Mouse (Mus musculus) liver, embryonic 11.5 days (tissue): ENCODE measurements around the gene Lrmda. TPM values are rescaled to one million over a fixed set of nuclear protein-coding genes. Genes with fewer than 3 reads are reported as not detected.
A peak's percentile ranks its signal among the peaks of the same experiment; 100 is the strongest.

ENCODE experiments used
- ATAC-seq: fragments of 200-750 bp; cut with Nextera tagmentation; replicated peaks from 2 replicates; pipeline ENCODE4 v1.8.0; 2017; ENCODE audit warnings: moderate number of reproducible peaks, mild to moderate bottlenecking, moderate TSS enrichment, moderate library complexity; ENCODE audit not compliant: low FRiP score
- DNase-seq: peaks from one replicate; pipeline ENCODE4 v3.0.0-alpha.2; 2017; ENCODE audit warnings: low spot score
- H3K27ac ChIP-seq: fragments of 300-500 bp; sonication (generic); 2 replicates; pipeline ENCODE4 v1.5.1; 2014; ENCODE audit warnings: mild to moderate bottlenecking, low read depth, low read length, control low read depth
- H3K27me3 ChIP-seq: fragments of 300-500 bp; sonication (generic); replicated peaks from 2 replicates; pipeline ENCODE4 v1.6.1; 2014; ENCODE audit warnings: low read length, mixed read lengths; ENCODE audit not compliant: control insufficient read depth, insufficient read depth
- H3K36me3 ChIP-seq: fragments of 300-500 bp; sonication (generic); 2 replicates; pipeline ENCODE4 v1.6.1; 2014; ENCODE audit warnings: mild to moderate bottlenecking, low read length, moderate library complexity, mixed read lengths; ENCODE audit not compliant: control insufficient read depth, insufficient read depth
- H3K4me1 ChIP-seq: fragments of 300-500 bp; sonication (generic); replicated peaks from 2 replicates; pipeline ENCODE4 v1.6.1; 2014; ENCODE audit warnings: low read length, mixed read lengths; ENCODE audit not compliant: control insufficient read depth, insufficient read depth
- H3K4me2 ChIP-seq: fragments of 300-500 bp; sonication (generic); 2 replicates; pipeline ENCODE4 v1.6.1; 2014; ENCODE audit warnings: mild to moderate bottlenecking, control low read depth, moderate library complexity
- H3K4me3 ChIP-seq: fragments of 300-500 bp; sonication (generic); 2 replicates; pipeline ENCODE4 v1.5.1; 2014; ENCODE audit warnings: low read depth, low read length, control low read depth
- H3K9ac ChIP-seq: fragments of 300-500 bp; sonication (generic); 2 replicates; pipeline ENCODE4 v1.6.1; 2014; ENCODE audit warnings: low read depth, low read length, control low read depth
- H3K9me3 ChIP-seq: fragments of 300-500 bp; sonication (generic); 2 replicates; pipeline ENCODE4 v1.6.1; 2016; ENCODE audit warnings: low read length, inconsistent platforms, mixed read lengths; ENCODE audit not compliant: control insufficient read depth
- WGBS: fragments of 180-500 bp; shearing (Covaris S2); extraction: QIAGEN DNeasy Blood & Tissue Kit; methylation state at CpG from one replicate; pipeline ENCODE4 v1.1.7; 2014; 5-methylcytosine and 5-hydroxymethylcytosine counted together
- polyA plus RNA-seq: library from polyadenylated mRNA; unstranded; fragments of >200 nt; fragmentation: Nextera tagmentation; extraction: Ambion mirVana; gene quantifications from 2 replicates; pipeline ENCODE4 v1.2.1, GENCODE M21; 2014

Gene Lrmda
- polyA plus RNA-seq, 1 experiment from 2014 or later: 0.53 TPM

DNA sequence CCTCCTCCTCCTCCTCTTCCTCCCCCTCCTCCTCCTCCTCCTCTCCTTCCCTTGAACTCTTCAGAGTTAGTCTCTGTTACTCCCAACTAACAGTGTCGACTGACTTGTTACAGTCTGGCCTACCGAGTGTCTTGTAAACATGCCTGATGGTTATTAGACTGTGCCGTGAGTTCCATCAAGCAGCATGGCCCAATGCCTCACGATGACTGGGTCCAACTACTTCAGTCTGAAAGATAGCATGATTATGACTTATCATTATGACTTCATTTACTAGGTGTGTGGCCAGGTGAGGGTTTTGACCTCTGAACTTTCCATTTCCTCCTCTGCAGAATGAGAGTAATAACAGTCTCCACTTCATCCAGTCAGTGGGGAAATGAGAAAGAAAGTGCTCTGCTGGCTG lies 15.9 kb upstream of the Lrmda start:
- no peaks in the 10 kb centered on the region for H3K9me3 ChIP-seq
- no peaks in the 10 kb centered on the region for H3K4me1 ChIP-seq
- H3K4me2 ChIP-seq: no peak overlapping the region
- no peak for ATAC-seq
- no peak overlapping the region for H3K9ac ChIP-seq
- H3K27me3 ChIP-seq: peaks cover 10% of the 10 kb centered on the region; the same call in 1 of the 2 replicates
- 79% methylated on average over 4 of the region's 4 CpGs for WGBS
- H3K36me3 ChIP-seq: no peaks in the 10 kb centered on the region
- no peak for DNase-seq
- no peak overlapping the region for H3K27ac ChIP-seq
- H3K4me3 ChIP-seq: no peak overlapping the region

DNA sequence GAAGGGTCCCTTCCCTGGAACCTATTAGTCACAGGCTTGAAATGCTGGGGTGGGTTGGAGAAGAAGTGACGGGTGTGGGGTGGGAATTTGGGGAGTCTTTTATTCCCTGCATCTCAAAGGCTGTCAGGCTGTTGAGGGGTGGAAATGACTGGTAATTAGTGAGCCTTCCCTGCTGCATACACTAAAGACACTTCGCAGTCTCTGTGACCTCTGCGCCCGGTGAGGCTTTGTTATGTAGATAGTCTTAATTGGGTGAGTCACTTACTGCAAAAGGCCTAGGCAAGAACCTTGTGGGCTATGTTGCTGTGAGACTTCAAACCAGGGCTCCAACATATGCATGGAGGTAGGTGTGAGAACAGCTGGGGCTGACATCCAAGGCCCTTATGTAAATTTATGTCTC lies 14.6 kb upstream of the Lrmda start:
- Histone ChIP-seq H3K9ac (no peak overlapping the region), H3K27ac (no peak overlapping the region), H3K9me3 (no peaks in the 10 kb centered on the region), H3K4me2 (no peak overlapping the region), H3K27me3 (peaks cover 10% of the 10 kb centered on the region; the same call in 1 of the 2 replicates), H3K4me1 (no peaks in the 10 kb centered on the region), H3K4me3 (no peak overlapping the region), H3K36me3 (no peaks in the 10 kb centered on the region)
- WGBS: 64% methylated on average over 4 of the region's 4 CpGs
- ATAC-seq (no peak), DNase-seq (no peak)

DNA sequence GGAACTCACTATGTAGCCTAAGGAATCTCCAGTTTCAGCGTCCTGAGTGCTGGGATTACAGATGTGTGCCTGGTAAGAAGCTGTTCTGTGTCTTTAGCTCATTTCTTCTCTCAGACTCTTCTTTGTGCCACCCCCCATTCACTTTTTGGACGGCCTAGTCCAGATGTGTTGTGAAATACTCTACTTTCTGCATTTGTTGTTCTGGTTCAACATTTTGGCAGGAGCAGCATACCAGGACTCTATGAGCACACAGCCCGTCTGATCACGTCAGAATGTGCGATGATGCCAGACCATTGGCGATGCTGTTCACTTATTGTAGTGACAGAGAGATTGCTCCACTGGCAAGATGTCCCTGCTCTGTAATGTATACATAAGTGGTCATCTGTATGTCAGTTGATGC lies 12.5 kb upstream of the Lrmda start:
- ATAC-seq: no peak
- no peaks in the 10 kb centered on the region for H3K4me1 ChIP-seq
- no peak for DNase-seq
- no peak overlapping the region for H3K9ac ChIP-seq
- no peaks in the 10 kb centered on the region for H3K36me3 ChIP-seq
- no peaks in the 10 kb centered on the region for H3K9me3 ChIP-seq
- no peak overlapping the region for H3K4me2 ChIP-seq
- H3K4me3 ChIP-seq: no peak overlapping the region
- no peak overlapping the region for H3K27ac ChIP-seq
- H3K27me3 ChIP-seq: peaks cover 10% of the 10 kb centered on the region; the same call in 1 of the 2 replicates
- 85% methylated on average over 6 of the region's 6 CpGs for WGBS

GRCm38 (mm10) chr14:22014315-22014714 lies 5.2 kb upstream of the Lrmda start:
- no peak for ATAC-seq
- no peak overlapping the region for H3K4me2 ChIP-seq
- H3K9me3 ChIP-seq: no peaks in the 10 kb centered on the region
- H3K27me3 ChIP-seq: peaks cover 12% of the 10 kb centered on the region
- H3K9ac ChIP-seq: no peak overlapping the region
- H3K4me1 ChIP-seq: no peaks in the 10 kb centered on the region; the same call in 1 of the 2 replicates
- whole genome bisulfite sequencing: 71% methylated on average over 5 of the region's 5 CpGs
- no peaks in the 10 kb centered on the region for H3K36me3 ChIP-seq
- no peak for DNase-seq
- H3K27ac ChIP-seq: no peak overlapping the region
- H3K4me3 ChIP-seq: no peak overlapping the region

DNA sequence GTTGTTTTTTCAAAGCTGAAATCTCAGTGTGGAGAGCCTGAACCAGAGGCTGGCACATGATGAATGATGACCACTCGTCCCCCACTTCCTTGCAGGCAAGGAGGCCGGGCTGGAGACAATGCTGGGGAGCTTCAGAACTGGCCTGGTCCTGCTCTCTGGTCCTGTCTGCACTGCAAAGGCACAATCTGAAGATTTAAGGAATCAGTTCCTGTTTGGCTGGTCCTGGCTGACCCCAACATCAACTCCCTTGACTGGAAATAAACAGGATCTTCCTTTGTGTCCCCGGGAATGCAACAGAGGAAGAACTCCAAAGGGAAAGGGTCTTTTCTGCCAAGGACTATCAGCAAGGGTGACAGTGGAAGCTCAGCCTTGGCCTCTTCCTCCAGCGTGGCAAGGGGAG lies 4.7 kb upstream of the Lrmda start:
- 27% methylated on average over 4 of the region's 4 CpGs for WGBS
- Histone ChIP-seq H3K9me3 (no peaks in the 10 kb centered on the region), H3K27ac (no peak overlapping the region), H3K4me1 (no peaks in the 10 kb centered on the region; the same call in 1 of the 2 replicates), H3K4me3 (no peak overlapping the region), H3K36me3 (no peaks in the 10 kb centered on the region), H3K27me3 (peaks cover 12% of the 10 kb centered on the region), H3K4me2 (no peak overlapping the region), H3K9ac (no peak overlapping the region)
- ATAC-seq (no peak), DNase-seq (no peak)

DNA sequence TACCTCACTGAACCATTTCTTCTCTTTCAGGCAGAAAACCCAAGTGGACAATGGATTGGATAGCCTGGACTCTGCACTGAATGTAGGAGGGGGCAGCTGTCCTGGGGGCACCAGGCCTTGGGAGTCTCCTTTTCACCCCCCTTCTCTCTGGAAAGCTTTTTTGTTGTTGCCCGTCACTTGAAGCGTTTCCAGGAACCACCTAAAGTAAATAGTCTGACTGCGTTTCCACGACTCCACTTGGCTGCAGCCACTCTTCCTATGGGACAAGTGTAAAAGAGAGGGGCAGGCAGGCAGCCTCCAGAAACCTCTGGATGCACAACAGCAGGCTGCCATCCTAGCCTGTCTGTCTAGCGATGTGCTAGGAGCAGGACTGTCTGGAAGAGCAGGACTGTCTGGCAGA lies 2.5 kb upstream of the Lrmda start:
- no peak overlapping the region for H3K4me2 ChIP-seq
- peaks cover 12% of the 10 kb centered on the region for H3K27me3 ChIP-seq

GRCm38 (mm10) chr14:22019949-22020845 lies 685 bp downstream of the Lrmda start:
- H3K9ac ChIP-seq: peak overlapping the region; percentile 68
- no peak overlapping the region for H3K27ac ChIP-seq
- no peaks in the 10 kb centered on the region; the same call in 1 of the 2 replicates for H3K4me1 ChIP-seq
- 18% methylated on average over 12 of the region's 12 CpGs for WGBS
- H3K4me3 ChIP-seq: peak overlapping the region; percentile 48
- H3K4me2 ChIP-seq: peak overlapping the region; percentile 92
- H3K9me3 ChIP-seq: no peaks in the 10 kb centered on the region
- DNase-seq: no peak
- ATAC-seq: peak; percentile 30; the same call in 1 of the 2 replicates
- no peaks in the 10 kb centered on the region for H3K36me3 ChIP-seq
- peaks cover 10% of the 10 kb centered on the region; the same call in 1 of the 2 replicates for H3K27me3 ChIP-seq

More for the DNA sequence above, 2.5 kb upstream of the Lrmda start:
- no peaks in the 10 kb centered on the region for H3K36me3 ChIP-seq
- H3K4me3 ChIP-seq: no peak overlapping the region
- DNase-seq (no peak), ATAC-seq (no peak)
- 58% methylated on average over 5 of the region's 5 CpGs for WGBS
- no peaks in the 10 kb centered on the region for H3K9me3 ChIP-seq
- no peak overlapping the region for H3K9ac ChIP-seq
- no peak overlapping the region for H3K27ac ChIP-seq
- H3K4me1 ChIP-seq: no peaks in the 10 kb centered on the region; the same call in 1 of the 2 replicates

- no peak for ATAC-seq
Measured at GRCm38 (mm10) chr14:22020885-22021284, 1.4 kb downstream of the Lrmda start.

More at GRCm38 (mm10) chr14:22020885-22021284, 1.4 kb downstream of the Lrmda start:
- WGBS: 23% methylated on average over 2 of the region's 2 CpGs
- Histone ChIP-seq H3K4me3 (no peak overlapping the region), H3K27me3 (peaks cover 4% of the 10 kb centered on the region; the same call in 1 of the 2 replicates), H3K9me3 (no peaks in the 10 kb centered on the region), H3K4me1 (no peaks in the 10 kb centered on the region; the same call in 1 of the 2 replicates), H3K4me2 (no peak overlapping the region), H3K36me3 (no peaks in the 10 kb centered on the region), H3K9ac (no peak overlapping the region), H3K27ac (no peak overlapping the region)
- DNase-seq: peak; percentile 36
